Mouse (Mus musculus) ovary, adult 18-20 months (tissue): ENCODE measurements around the gene Prr7.

Experiments
- DNase-seq: peaks from one replicate; pipeline ENCODE4 v3.0.0; 2022; ENCODE audit warnings: low spot score, mixed read lengths

Prr7 gene

GRCm38 (mm10) chr13:55478036-55478435 is 14.0 kb downstream of the Prr7 start:
- DNase-seq: no peak

GRCm38 (mm10) chr13:55479008-55479407 is 14.9 kb downstream of the Prr7 start:
- no peak for DNase-seq

- DNase-seq: no peak
Observed at GRCm38 (mm10) chr13:55479929-55480328, 15.9 kb downstream of the Prr7 start.

- no peak for DNase-seq
Observed at GRCm38 (mm10) chr13:55482542-55482941, 18.5 kb downstream of the Prr7 start.

GRCm38 (mm10) chr13:55483071-55483470 is 19.0 kb downstream of the Prr7 start:
- DNase-seq: no peak

GRCm38 (mm10) chr13:55483593-55483992 is 19.5 kb downstream of the Prr7 start:
- no peak for DNase-seq

- no peak for DNase-seq
Observed at GRCm38 (mm10) chr13:55484520-55485088, 20.5 kb downstream of the Prr7 start.

- DNase-seq: no peak
Observed at GRCm38 (mm10) chr13:55486029-55486794, 22.1 kb downstream of the Prr7 start.

GRCm38 (mm10) chr13:55486916-55487577 is 23.0 kb downstream of the Prr7 start:
- no peak for DNase-seq

GRCm38 (mm10) chr13:55487578-55488498 is 23.8 kb downstream of the Prr7 start, which contains the start of gene Dbn1:
Dbn1 (minus strand) TSS chr13:55488111.
- no peak for DNase-seq

GRCm38 (mm10) chr13:55494257-55494656 is 30.2 kb downstream of the Prr7 start:
- no peak for DNase-seq

GRCm38 (mm10) chr13:55494883-55495621 is 31.0 kb downstream of the Prr7 start:
- DNase-seq: no peak

GRCm38 (mm10) chr13:55495702-55496101 is 31.6 kb downstream of the Prr7 start:
- no peak for DNase-seq

GRCm38 (mm10) chr13:55496661-55497060 is 32.6 kb downstream of the Prr7 start:
- DNase-seq: no peak

- no peak for DNase-seq
Observed at GRCm38 (mm10) chr13:55498906-55499305, 34.8 kb downstream of the Prr7 start.

- no peak for DNase-seq
Observed at GRCm38 (mm10) chr13:55500575-55500974, 36.5 kb downstream of the Prr7 start.

- DNase-seq: no peak
Observed at GRCm38 (mm10) chr13:55502405-55502804, 38.3 kb downstream of the Prr7 start.

GRCm38 (mm10) chr13:55504390-55504789 is 40.3 kb downstream of the Prr7 start:
- no peak for DNase-seq

- no peak for DNase-seq
Observed at GRCm38 (mm10) chr13:55505810-55506209, 41.7 kb downstream of the Prr7 start.

- no peak for DNase-seq
Observed at GRCm38 (mm10) chr13:55506697-55507096, 42.6 kb downstream of the Prr7 start.

GRCm38 (mm10) chr13:55507877-55508276 is 43.8 kb downstream of the Prr7 start:
- no peak for DNase-seq
